Mouse (Mus musculus) heart, embryonic 10.5 days (tissue): Measurements from ENCODE around the gene Cyp51. TPM values are rescaled to one million over a fixed set of nuclear protein-coding genes. Genes with fewer than 3 reads are reported as not detected.
"Not testable (repeated sequence)": the region's sequence is repeated elsewhere in the genome, so short reads cannot be mapped to it uniquely, and the experiment has no call there.

Experiments used
- DNase-seq: peaks from one replicate; pipeline ENCODE4 v3.0.0-alpha.2; 2017; ENCODE audit warnings: low spot score
- H3K27ac ChIP-seq: fragments of 300-500 bp; sonication (generic); 2 replicates; pipeline ENCODE4 v1.5.1; 2016; ENCODE audit warnings: mild to moderate bottlenecking
- H3K27me3 ChIP-seq: fragments of 300-500 bp; sonication (generic); 2 replicates; pipeline ENCODE4 v1.6.1; 2016; ENCODE audit warnings: mild to moderate bottlenecking; ENCODE audit not compliant: poor library complexity, insufficient read depth, severe bottlenecking
- H3K36me3 ChIP-seq: fragments of 300-500 bp; sonication (generic); 2 replicates; pipeline ENCODE4 v1.6.1; 2016; ENCODE audit warnings: mild to moderate bottlenecking, moderate library complexity
- H3K4me1 ChIP-seq: fragments of 300-500 bp; sonication (generic); 2 replicates; pipeline ENCODE4 v1.6.1; 2016; ENCODE audit warnings: mild to moderate bottlenecking
- H3K4me3 ChIP-seq: fragments of 300-500 bp; sonication (generic); 2 replicates; pipeline ENCODE4 v1.5.1; 2016; ENCODE audit warnings: mild to moderate bottlenecking, moderate library complexity
- H3K9me3 ChIP-seq: fragments of 300-500 bp; sonication (generic); 2 replicates; pipeline ENCODE4 v1.6.1; 2016; ENCODE audit warnings: mild to moderate bottlenecking, moderate library complexity
- WGBS: fragments of 180-500 bp; shearing (Covaris S2); methylation state at CpG from one replicate; pipeline ENCODE4 v1.1.7; 2016; 5-methylcytosine and 5-hydroxymethylcytosine counted together
- polyA plus RNA-seq: library from polyadenylated mRNA; unstranded; fragments of >200 nt; fragmentation: Nextera tagmentation; extraction: Ambion mirVana; gene quantifications from 2 replicates; pipeline ENCODE4 v1.2.1, GENCODE M21; 2016

The Cyp51 gene
- 59.5 and 68.9 TPM in 2 replicates for polyA plus RNA-seq

DNA sequence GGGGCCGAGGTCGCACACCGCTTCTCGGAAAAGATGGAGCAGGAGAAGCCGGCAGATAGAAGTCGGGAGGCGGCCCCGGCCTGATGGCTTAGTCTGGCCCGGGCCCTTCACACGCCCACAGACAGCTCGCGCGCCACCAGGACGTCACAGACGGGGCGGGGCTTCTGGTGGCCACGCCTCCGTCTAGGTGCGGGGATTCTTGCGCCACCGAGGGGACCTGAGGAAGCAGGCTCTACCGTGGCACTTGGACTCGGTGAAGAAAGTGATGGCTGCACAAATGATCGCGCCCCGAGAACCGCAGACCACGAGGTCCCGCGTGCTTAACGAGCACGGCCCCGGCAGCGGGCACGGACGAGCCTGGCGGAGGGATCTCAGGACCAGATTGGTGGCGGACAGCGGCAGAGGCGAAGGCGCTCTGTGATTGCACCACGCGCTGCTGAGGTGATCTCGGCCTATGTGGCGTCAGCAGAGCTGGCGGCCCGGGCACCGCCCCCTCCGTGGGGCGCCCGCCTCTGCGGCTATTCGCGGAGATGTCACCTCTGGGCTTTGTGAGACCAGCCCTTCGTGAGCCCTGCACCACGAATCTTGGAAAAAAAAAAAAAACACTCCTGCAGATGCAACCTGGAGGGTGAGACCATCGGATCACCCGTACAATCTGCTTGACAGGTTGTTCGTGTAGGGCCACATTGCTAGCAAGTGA, at the start of gene Cyp51:
Gene Cyp51, minus strand, starts transcription at position 406 of the 700 bp plus-strand sequence.
- WGBS, result under 1% methylated on average over 59 of the region's 59 CpGs
- H3K27ac ChIP-seq, result peak within 1 kb of the TSS; percentile 93
- H3K9me3 ChIP-seq, result no peaks in the 10 kb centered on the region
- H3K4me1 ChIP-seq, result peaks cover 10% of the 10 kb centered on the region
- H3K36me3 ChIP-seq, result peaks cover 32% of the 10 kb centered on the region
- H3K4me3 ChIP-seq, result peak within 1 kb of the TSS; percentile 87
- H3K27me3 ChIP-seq, result no peaks in the 10 kb centered on the region
- DNase-seq, result peak; percentile 96

DNA sequence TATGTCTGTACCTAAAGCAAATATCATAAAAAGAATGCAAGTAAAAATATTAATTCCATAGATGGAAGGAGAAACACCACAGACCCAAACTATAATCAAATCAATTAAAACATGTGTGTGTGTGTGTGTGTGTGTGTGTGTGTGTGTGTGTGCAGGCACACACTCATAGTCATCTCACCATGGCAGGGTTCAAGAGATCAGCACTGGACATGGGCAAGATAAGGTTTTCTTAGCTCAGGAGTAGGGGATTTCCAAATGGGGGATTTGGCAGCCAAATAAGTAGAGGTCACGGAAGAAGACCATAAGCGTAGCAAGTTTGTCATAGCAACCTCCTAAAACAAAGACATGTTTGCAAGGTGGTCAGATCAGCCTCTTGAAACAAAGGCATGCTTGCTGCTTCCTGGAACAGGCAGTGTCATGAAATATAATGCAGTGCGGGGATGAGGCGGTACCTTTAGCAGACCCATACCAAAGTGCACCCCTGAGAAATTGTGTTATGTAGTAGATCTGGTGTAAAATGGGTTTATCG, 8.1 kb upstream of the Cyp51 start:
- Histone ChIP-seq H3K9me3 (no peaks in the 10 kb centered on the region), H3K36me3 (no peaks in the 10 kb centered on the region), H3K4me1 (no peaks in the 10 kb centered on the region), H3K4me3 (no peak overlapping the region), H3K27ac (no peak overlapping the region), H3K27me3 (no peaks in the 10 kb centered on the region)
- whole genome bisulfite sequencing, result 88% methylated on average over 5 of the region's 5 CpGs
- no peak for DNase-seq

GRCm38 (mm10) chr5:4107056-4107455, 2.5 kb upstream of the Cyp51 start:
- DNase-seq, H3K27ac ChIP-seq, H3K27me3 ChIP-seq, H3K9me3 ChIP-seq, H3K4me3 ChIP-seq, H3K36me3 ChIP-seq: not testable (repeated sequence)
- 59% methylated on average over 7 of the region's 7 CpGs for WGBS
- H3K4me1 ChIP-seq, result peaks cover 10% of the 10 kb centered on the region

GRCm38 (mm10) chr5:4105651-4106186, 1.2 kb upstream of the Cyp51 start:
- no peaks in the 10 kb centered on the region for H3K9me3 ChIP-seq
- H3K4me3 ChIP-seq, result no peak overlapping the region
- 91% methylated on average over 2 of the region's 2 CpGs for WGBS
- no peak for DNase-seq
- H3K27me3 ChIP-seq, result no peaks in the 10 kb centered on the region
- peaks cover 10% of the 10 kb centered on the region for H3K4me1 ChIP-seq
- peaks cover 20% of the 10 kb centered on the region for H3K36me3 ChIP-seq
- no peak overlapping the region; the same call in 1 of the 2 replicates for H3K27ac ChIP-seq

GRCm38 (mm10) chr5:4103626-4104340, 763 bp downstream of the Cyp51 start:
- H3K27ac ChIP-seq, result peak overlapping the region; percentile 93
- no peak for DNase-seq
- WGBS, result 2% methylated on average over 41 of the region's 41 CpGs

GRCm38 (mm10) chr5:4101770-4102169, 2.8 kb downstream of the Cyp51 start:
- H3K27ac ChIP-seq, result no peak overlapping the region
- peaks cover 50% of the 10 kb centered on the region for H3K36me3 ChIP-seq
- H3K4me3 ChIP-seq, result no peak overlapping the region
- WGBS, result 90% methylated on average over 2 of the region's 2 CpGs
- peaks cover 10% of the 10 kb centered on the region for H3K4me1 ChIP-seq
- DNase-seq, result no peak
- H3K9me3 ChIP-seq, result no peaks in the 10 kb centered on the region
- H3K27me3 ChIP-seq, result no peaks in the 10 kb centered on the region

More at GRCm38 (mm10) chr5:4103626-4104340, 763 bp downstream of the Cyp51 start:
- Histone ChIP-seq H3K27me3 (no peaks in the 10 kb centered on the region), H3K36me3 (peaks cover 39% of the 10 kb centered on the region), H3K4me3 (peak overlapping the region; percentile 87), H3K9me3 (no peaks in the 10 kb centered on the region), H3K4me1 (peaks cover 10% of the 10 kb centered on the region)

GRCm38 (mm10) chr5:4101031-4101430, 3.5 kb downstream of the Cyp51 start:
- no peak for DNase-seq
- peaks cover 50% of the 10 kb centered on the region for H3K36me3 ChIP-seq
- no peaks in the 10 kb centered on the region for H3K27me3 ChIP-seq
- no peak overlapping the region for H3K4me3 ChIP-seq
- no peak overlapping the region for H3K27ac ChIP-seq
- H3K9me3 ChIP-seq, result no peaks in the 10 kb centered on the region
- H3K4me1 ChIP-seq, result peaks cover 10% of the 10 kb centered on the region
- 94% methylated on average over 4 of the region's 4 CpGs for WGBS

GRCm38 (mm10) chr5:4094471-4094870, 10.1 kb downstream of the Cyp51 start:
- Histone ChIP-seq H3K36me3 (peaks cover 71% of the 10 kb centered on the region), H3K27ac (no peak overlapping the region), H3K4me1 (no peaks in the 10 kb centered on the region), H3K9me3 (no peaks in the 10 kb centered on the region), H3K27me3 (no peaks in the 10 kb centered on the region), H3K4me3 (no peak overlapping the region)
- DNase-seq, result no peak
- WGBS, result 93% methylated on average over 5 of the region's 5 CpGs

DNA sequence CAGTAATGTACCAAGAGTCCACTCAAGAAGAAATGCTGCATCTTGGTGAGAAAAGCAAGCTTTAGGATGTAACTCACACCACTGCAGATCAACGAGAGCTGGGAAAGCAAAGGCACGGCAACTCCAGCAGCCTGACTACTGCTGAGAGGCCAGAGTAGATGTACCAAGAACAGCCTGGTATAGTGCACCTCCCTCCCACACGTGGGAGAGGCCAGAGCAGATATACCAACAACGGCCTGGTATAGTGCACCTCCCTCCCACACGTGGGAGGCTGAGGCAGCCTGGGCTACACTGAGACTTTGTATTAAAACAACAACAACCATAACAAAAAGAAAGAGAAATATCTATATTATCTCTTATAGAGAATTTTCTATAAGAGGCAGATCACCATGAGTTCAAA, 16.4 kb downstream of the Cyp51 start:
- DNase-seq, result no peak
- Histone ChIP-seq H3K4me3 (no peak overlapping the region), H3K27me3 (no peaks in the 10 kb centered on the region), H3K36me3 (peaks cover 93% of the 10 kb centered on the region), H3K9me3 (no peaks in the 10 kb centered on the region), H3K4me1 (no peaks in the 10 kb centered on the region), H3K27ac (no peak overlapping the region)
- WGBS, result 84% methylated on average over 5 of the region's 5 CpGs

DNA sequence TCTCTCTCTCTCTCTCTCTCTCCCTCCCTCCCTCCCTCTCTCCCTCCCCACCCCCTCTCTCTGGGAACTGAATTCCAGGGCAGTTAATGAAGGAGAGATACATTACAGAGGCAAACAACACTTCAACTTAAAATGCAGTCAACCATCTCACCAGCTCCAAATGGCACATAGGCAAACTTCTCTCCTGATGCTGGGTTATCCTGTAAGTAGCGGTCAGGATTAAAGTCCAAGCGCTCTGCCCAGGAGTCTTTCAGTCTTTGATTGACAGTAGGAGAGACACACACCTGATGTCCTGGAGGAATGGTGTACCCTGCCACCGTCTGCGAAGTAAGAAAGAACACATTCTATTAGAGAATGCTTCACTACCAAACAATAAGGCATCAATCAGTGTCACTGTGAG, 18.2 kb downstream of the Cyp51 start:
- Histone ChIP-seq H3K27ac (no peak overlapping the region), H3K9me3 (no peaks in the 10 kb centered on the region), H3K4me3 (no peak overlapping the region), H3K4me1 (no peaks in the 10 kb centered on the region), H3K36me3 (peaks cover 94% of the 10 kb centered on the region), H3K27me3 (no peaks in the 10 kb centered on the region)
- WGBS, result 96% methylated on average over 4 of the region's 4 CpGs
- no peak for DNase-seq

DNA sequence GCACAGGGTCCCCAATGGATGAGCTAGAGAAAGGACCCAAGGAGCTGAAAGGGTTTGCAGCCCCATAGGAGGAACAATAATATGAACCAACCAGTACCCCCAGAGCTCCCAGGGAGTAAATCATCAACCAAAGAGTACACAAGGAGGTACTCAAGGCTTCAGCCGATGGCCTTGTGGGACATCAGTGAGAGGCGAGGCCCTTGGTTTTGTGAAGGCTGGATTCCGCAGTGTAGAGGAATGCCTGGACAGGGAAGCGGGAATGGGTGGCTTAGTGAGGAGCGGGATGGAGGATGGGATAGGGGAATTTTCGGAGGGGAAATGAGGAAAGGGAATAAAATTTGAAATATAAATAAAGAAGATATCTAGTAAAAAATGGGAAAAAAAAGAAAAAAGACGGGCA, 19.6 kb downstream of the Cyp51 start:
- Histone ChIP-seq H3K36me3 (peaks cover 95% of the 10 kb centered on the region), H3K4me1 (no peaks in the 10 kb centered on the region), H3K27me3 (no peaks in the 10 kb centered on the region), H3K4me3 (no peak overlapping the region), H3K27ac (no peak overlapping the region), H3K9me3 (no peaks in the 10 kb centered on the region)
- no peak for DNase-seq
- 95% methylated on average over 7 of the region's 7 CpGs for WGBS

GRCm38 (mm10) chr5:4081513-4081912, 23.0 kb downstream of the Cyp51 start:
- Histone ChIP-seq H3K36me3 (peaks cover 88% of the 10 kb centered on the region), H3K4me3 (no peak overlapping the region), H3K4me1 (no peaks in the 10 kb centered on the region), H3K27ac (no peak overlapping the region), H3K27me3 (no peaks in the 10 kb centered on the region), H3K9me3 (no peaks in the 10 kb centered on the region)
- WGBS, result 82% methylated on average over 2 of the region's 2 CpGs
- no peak for DNase-seq

DNA sequence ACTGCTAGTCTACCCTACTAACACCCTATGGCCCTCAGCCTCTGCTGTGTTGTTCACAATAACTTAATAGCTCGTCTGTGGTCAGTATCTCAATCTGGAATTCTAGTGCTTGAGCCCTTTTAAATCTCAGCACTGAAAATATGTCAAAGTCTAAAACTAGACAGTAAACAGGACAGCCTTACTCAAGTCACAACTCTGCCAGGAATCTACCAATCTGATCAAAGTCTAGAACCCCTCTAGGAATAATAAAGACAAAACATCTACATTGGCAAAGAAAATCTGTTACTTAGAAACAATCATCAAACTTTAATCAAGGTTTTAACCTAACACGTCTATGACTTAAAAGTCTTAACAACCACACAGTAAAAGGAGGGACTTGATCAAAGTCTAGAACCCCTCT, 23.7 kb downstream of the Cyp51 start:
- Histone ChIP-seq H3K36me3 (peaks cover 85% of the 10 kb centered on the region), H3K4me3 (no peak overlapping the region), H3K4me1 (no peaks in the 10 kb centered on the region), H3K9me3 (no peaks in the 10 kb centered on the region), H3K27ac (no peak overlapping the region), H3K27me3 (no peaks in the 10 kb centered on the region)
- DNase-seq, result no peak
- 84% methylated on average over 2 of the region's 2 CpGs for WGBS
